Mouse (Mus musculus) gastrocnemius, adult 2 months (tissue): Measurements from ENCODE around the gene Mnat1. TPM values are rescaled to one million over a fixed set of nuclear protein-coding genes. Genes with fewer than 3 reads are reported as not detected.

ENCODE experiments used
- DNase-seq: peaks from one replicate; pipeline ENCODE4 v3.0.0; 2022
- H3K27ac ChIP-seq: fragments of 200-600 bp; 2 replicates; pipeline ENCODE4 v1.8.1; 2022; ENCODE audit warnings: mild to moderate bottlenecking
- H3K4me3 ChIP-seq: fragments of 200-600 bp; 2 replicates; pipeline ENCODE4 v1.8.1; 2022; ENCODE audit warnings: mild to moderate bottlenecking, moderate library complexity
- CTCF ChIP-seq: fragments of 200-600 bp; IDR thresholded peaks from 2 replicates; pipeline ENCODE4 v1.8.1; 2022; ENCODE audit warnings: antibody characterized with exemption, mild to moderate bottlenecking, moderate library complexity
- intact Hi-C: fragments of 180-260 bp; cut with DNase I; formaldehyde crosslinking; loops from one replicate; pipeline ENCODE4 v1.15.1; 2025
- total RNA-seq, 2 experiments: library from RNA; stranded (reverse); gene quantifications; 2 replicates each; pipeline ENCODE4 v1.2.3; 2021

Mnat1 gene
- total RNA-seq, 2 experiments from 2014 or later: 17.6 to 19.4 TPM

GRCm38 (mm10) chr12:73304636-73305035, 181.1 kb downstream of the Mnat1 start:
- H3K4me3 ChIP-seq: peak overlapping the region; percentile 51
- intact Hi-C loops: no loop called here
- TF ChIP-seq CTCF: no peak
- DNase-seq: peak; percentile 36
- peak overlapping the region; percentile 80 for H3K27ac ChIP-seq

DNA sequence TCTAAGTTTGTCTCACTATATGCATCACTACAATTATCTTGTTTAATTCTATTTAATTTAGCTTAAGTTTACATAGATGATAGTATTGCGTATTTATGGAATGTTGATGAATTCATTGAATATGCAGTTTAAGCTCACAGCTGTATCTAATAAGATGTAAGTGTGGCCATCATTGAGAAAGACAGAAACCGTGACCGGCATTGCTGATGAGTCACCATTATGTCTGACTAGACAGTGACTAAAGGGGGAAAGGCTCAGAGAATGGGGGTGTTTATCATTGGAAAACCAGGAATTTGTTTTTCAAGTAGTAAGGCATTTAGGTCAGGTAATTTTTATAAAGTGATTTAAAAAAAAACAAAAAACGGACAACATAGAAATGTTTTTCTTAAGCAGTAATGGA, 184.2 kb downstream of the Mnat1 start:
- no peak for TF ChIP-seq CTCF
- no peak overlapping the region for H3K4me3 ChIP-seq

DNA sequence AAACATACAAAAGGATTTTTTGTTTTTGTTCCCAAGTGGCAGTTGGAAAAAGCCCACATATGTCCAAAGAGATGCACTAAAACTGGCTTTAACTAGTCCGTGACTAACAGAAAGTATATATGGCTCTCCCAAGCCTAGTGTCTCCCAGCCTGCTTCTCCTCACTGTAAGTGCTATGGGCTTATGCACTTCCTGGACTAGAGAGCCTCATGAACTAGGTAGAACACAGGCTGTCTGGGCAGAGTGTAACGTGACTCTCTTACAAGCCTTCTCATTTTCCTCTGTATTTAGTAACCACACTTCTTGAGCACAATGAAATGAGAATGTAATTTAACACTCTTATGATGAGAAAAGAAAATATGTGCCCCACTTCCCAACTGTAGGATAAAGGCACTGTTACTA, 185.2 kb downstream of the Mnat1 start:
- H3K4me3 ChIP-seq: no peak overlapping the region
- intact Hi-C loops: no loop called here
- TF ChIP-seq CTCF: no peak
- no peak for DNase-seq
- H3K27ac ChIP-seq: no peak overlapping the region

More for the DNA sequence above, 184.2 kb downstream of the Mnat1 start:
- intact Hi-C loops: no loop called here
- no peak for DNase-seq
- no peak overlapping the region for H3K27ac ChIP-seq

DNA sequence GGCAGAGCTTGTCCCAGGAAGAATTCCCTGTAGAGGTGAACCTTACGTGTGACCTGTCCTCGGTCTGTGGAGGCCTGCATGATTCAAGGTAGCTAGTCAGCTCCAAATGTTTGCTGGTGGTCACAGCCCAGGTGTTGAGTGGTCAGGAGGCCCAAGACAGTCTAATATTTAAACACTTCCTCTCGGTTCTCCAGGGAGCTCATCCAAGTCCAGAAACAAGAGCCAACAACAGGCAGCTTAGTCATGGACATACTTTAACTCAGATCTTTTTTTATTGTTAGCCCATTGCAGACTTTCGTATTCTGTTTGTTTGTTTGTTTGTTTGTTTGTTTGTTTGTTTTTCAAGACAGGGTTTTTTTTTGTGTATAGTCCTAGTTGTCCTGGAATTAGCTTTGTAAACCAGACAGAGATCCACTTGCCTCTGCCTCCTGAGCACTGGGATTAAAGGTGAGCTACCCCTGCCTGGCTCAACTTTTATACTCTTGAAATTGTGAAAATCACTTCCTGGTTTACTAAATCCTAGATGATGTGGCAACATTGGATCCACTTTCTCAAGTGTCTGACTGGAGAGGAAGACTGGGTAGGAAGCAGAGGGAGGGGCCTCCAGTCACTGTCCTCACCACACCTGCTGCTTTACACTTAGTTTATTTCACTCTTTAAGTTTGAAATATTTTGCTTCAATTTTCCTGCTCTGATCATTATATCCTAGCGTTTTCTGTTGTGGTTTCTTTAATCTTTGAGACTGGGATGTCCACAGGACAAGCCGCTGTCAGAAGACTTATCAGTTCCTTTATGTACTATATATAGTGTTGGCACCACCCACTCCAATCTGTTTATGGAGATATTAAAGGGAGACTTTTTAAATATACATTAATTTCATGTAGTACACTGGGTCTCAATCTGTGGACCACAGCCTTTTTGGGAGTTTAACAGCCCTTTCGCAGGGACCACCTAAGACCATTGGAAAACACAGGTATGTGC, 194.5 kb downstream of the Mnat1 start:
- H3K4me3 ChIP-seq: no peak overlapping the region
- no peak overlapping the region for H3K27ac ChIP-seq
- no peak for DNase-seq
- no peak for TF ChIP-seq CTCF
- intact Hi-C loops: no loop called here

Other genes with a start within 250 kb of the Mnat1 start
- gene Six6, start 183.8 kb upstream of the Mnat1 start, total RNA-seq: not detected
- gene 4930447C04Rik, start 182.9 kb upstream of the Mnat1 start, total RNA-seq: not detected
- gene Six1, start 69.8 kb upstream of the Mnat1 start, total RNA-seq: 10 to 100 TPM; 59.8 to 68.4 TPM
- gene Six4, start 10.3 kb upstream of the Mnat1 start, total RNA-seq: 10 to 100 TPM; 15.6 to 18.1 TPM
- 1 to 10 TPM; 8.5 to 8.6 TPM for gene Trmt5, start 163.0 kb downstream of the Mnat1 start, total RNA-seq
- 1 to 10 TPM; 1.7 to 3.6 TPM for gene Slc38a6, start 163.1 kb downstream of the Mnat1 start, total RNA-seq